Mouse (Mus musculus): ENCODE measurements at regions not wholly inside any gene's neighbourhood (a gene's known extent, or its start where the extent isn't known, plus 50 kb on each side); places are given as distances from the start of the nearest gene placed in this dataset.

DNA sequence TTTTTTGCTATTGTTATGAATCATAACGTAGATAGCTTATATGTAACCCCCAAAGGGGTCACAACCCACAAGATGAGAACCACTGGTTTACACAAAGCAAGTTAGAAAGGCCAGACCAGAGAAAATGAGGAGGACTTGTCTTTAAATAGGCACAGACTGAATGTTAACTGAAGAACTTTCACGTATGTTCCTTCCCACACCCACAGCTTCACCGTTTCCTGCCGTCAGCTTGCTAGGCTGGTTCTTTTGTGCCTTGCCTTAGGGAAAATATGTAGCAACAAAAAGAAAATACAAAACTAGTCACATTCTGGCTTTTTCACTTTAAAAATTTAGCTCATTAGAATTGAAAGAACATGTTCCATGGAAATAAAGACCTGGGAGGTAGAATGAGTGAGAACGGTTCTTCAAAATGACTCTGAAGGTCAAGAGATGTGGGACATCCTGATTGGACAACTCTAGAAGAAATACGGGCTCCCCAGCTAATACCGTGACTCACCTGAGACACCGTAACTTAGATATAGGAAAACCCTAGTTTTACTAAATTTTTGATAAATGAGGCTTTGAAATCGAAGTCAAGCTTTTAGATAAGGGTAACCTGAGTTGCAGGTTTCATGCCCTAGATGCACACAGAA, 57.2 kb upstream of the Gm47985 start:
- Histone ChIP-seq H3K27ac (ENCODE audit: low read depth, low read length) (no peak overlapping the region), H3K27me3 (replicated peaks; ENCODE audit: control insufficient read depth, insufficient read depth, low read length) (no peaks in the 10 kb centered on the region), H3K9ac (ENCODE audit: low read depth, low read length) (no peak overlapping the region), H3K4me3 (ENCODE audit: low read depth, low read length) (no peak overlapping the region), H3K4me2 (replicated peaks; ENCODE audit: low read depth) (no peak overlapping the region), H3K4me1 (replicated peaks; ENCODE audit: control insufficient read depth, insufficient read depth, low read length) (no peaks in the 10 kb centered on the region), H3K36me3 (ENCODE audit: control insufficient read depth, insufficient read depth) (no peaks in the 10 kb centered on the region), H3K9me3 (ENCODE audit: control insufficient read depth) (no peaks in the 10 kb centered on the region)
- no peak for TF ChIP-seq CTCF (IDR thresholded peaks at IDR 0.05; ENCODE audit: low read depth)
- WGBS: 90% methylated on average over 9 of the region's 9 CpGs
- no peak for ATAC-seq

DNA sequence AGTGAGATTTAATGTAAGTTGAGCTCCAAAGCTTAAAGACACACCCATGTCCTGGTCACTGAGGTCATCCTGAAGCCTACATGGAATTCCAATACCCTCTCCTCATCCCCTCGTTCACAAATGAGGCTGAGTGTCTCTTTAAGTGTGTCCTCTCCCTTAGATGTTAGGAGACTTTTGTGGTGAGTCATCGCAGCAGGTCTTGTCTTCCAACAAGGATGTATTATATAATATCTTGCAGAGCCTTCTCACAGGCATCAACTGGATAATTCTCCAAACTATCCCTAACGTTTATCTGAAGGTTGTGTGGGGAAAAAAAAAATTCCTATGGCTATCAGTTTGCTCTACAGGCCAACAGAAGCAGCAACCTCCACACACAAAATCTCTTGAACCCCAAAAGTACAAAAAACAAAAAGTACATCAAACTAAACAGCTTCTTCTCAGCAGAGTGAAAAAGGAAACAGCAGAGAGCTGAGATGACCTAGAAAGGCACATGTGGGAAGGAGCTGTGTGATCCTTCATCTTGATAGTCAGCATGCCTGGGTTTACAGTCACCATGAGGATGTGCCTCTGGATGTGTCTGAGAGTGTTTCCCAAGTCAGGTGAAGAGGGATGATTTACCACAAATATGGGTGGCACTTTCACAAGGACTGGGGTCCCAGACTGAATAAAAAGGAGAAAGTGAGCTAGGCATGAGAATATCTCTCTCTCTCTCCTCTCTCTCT, 56.4 kb upstream of the Gm47985 start:
- Histone ChIP-seq H3K27ac (ENCODE audit: low read depth, low read length) (no peak overlapping the region), H3K9me3 (ENCODE audit: control insufficient read depth) (no peaks in the 10 kb centered on the region), H3K4me2 (replicated peaks; ENCODE audit: low read depth) (no peak overlapping the region), H3K4me3 (ENCODE audit: low read depth, low read length) (no peak overlapping the region), H3K9ac (ENCODE audit: low read depth, low read length) (no peak overlapping the region), H3K36me3 (ENCODE audit: control insufficient read depth, insufficient read depth) (no peaks in the 10 kb centered on the region), H3K27me3 (replicated peaks; ENCODE audit: control insufficient read depth, insufficient read depth, low read length) (no peaks in the 10 kb centered on the region), H3K4me1 (replicated peaks; ENCODE audit: control insufficient read depth, insufficient read depth, low read length) (no peaks in the 10 kb centered on the region)
- no peak for ATAC-seq
- WGBS: 59% methylated on average over 3 of the region's 3 CpGs
- no peak for TF ChIP-seq CTCF (IDR thresholded peaks at IDR 0.05; ENCODE audit: low read depth)

DNA sequence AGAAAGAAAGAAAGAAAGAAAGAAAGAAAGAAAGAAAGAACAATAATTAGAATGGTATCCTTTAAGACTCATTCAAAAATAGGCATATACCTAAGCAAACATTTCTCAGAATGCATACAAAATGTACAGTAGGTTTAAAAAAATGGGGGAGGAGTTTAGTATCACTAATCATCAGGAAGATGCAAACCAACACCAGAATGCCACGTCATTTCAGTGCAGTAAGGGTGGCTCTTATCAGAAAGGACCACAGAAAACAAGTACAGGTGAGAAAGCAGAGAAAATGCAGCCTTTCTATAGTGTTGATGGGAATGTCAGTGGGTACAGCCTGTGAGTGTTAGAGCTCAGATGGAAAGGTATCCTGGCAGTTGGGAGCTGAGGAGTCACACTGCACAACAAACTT, 55.6 kb upstream of the Gm47985 start:
- Histone ChIP-seq H3K27ac (ENCODE audit: low read depth, low read length) (no peak overlapping the region), H3K9me3 (ENCODE audit: control insufficient read depth) (no peaks in the 10 kb centered on the region), H3K4me1 (replicated peaks; ENCODE audit: control insufficient read depth, insufficient read depth, low read length) (no peaks in the 10 kb centered on the region), H3K4me3 (ENCODE audit: low read depth, low read length) (no peak overlapping the region), H3K36me3 (ENCODE audit: control insufficient read depth, insufficient read depth) (no peaks in the 10 kb centered on the region), H3K9ac (ENCODE audit: low read depth, low read length) (no peak overlapping the region), H3K27me3 (replicated peaks; ENCODE audit: control insufficient read depth, insufficient read depth, low read length) (no peaks in the 10 kb centered on the region), H3K4me2 (replicated peaks; ENCODE audit: low read depth) (no peak overlapping the region)
- WGBS: 46% methylated on average over 1 of the region's 1 CpGs
- no peak for ATAC-seq
- no peak for TF ChIP-seq CTCF (IDR thresholded peaks at IDR 0.05; ENCODE audit: low read depth)

DNA sequence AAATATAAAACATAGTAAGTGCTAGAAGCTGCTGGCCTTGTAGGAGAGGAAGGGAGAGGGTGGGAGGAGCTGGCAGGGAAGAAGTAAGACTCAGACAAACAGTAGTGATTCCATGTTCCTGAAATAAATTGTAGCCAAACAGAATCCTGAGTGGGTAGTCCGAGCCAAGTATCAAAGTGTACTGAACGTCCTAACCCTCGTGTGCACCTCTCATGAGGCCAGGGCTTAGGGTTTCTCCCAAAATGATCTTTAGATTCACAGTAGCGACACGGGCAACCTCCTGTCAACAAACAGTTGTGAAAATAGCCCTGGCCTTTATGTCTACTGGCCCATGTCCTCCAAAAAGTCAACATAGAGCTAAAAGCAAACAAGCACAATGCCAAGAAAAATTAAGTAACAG, 54.3 kb upstream of the Gm47985 start:
- TF ChIP-seq CTCF (IDR thresholded peaks at IDR 0.05; ENCODE audit: low read depth): no peak
- no peaks in the 10 kb centered on the region for H3K4me1 ChIP-seq (replicated peaks; ENCODE audit: control insufficient read depth, insufficient read depth, low read length)
- no peak for ATAC-seq
- H3K27ac ChIP-seq (ENCODE audit: low read depth, low read length): no peak overlapping the region
- H3K9ac ChIP-seq (ENCODE audit: low read depth, low read length): no peak overlapping the region
- H3K36me3 ChIP-seq (ENCODE audit: control insufficient read depth, insufficient read depth): no peaks in the 10 kb centered on the region
- no peaks in the 10 kb centered on the region for H3K27me3 ChIP-seq (replicated peaks; ENCODE audit: control insufficient read depth, insufficient read depth, low read length)
- H3K4me2 ChIP-seq (replicated peaks; ENCODE audit: low read depth): no peak overlapping the region
- WGBS: 70% methylated on average over 5 of the region's 5 CpGs
- H3K4me3 ChIP-seq (ENCODE audit: low read depth, low read length): no peak overlapping the region
- H3K9me3 ChIP-seq (ENCODE audit: control insufficient read depth): no peaks in the 10 kb centered on the region

DNA sequence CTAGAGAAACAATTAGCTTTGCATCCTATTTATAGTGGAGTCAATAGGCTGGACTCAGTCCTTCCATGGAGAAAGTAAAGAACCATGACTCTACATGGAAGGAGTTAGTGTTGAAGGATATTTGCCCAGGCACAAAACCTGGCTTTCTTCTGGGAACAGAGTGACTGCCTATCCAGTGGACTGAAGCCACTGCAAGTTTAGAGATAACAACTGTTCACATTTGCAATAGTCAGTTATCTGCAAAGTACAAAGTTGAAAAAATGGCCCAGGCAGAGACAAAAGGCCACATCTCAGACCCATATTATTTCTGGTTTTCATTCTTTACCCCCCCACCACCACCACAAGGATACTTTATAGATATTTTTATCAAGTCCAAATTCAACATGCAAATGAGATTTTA, 53.4 kb upstream of the Gm47985 start:
- H3K27me3 ChIP-seq (replicated peaks; ENCODE audit: control insufficient read depth, insufficient read depth, low read length): no peaks in the 10 kb centered on the region
- H3K27ac ChIP-seq (ENCODE audit: low read depth, low read length): no peak overlapping the region
- H3K9me3 ChIP-seq (ENCODE audit: control insufficient read depth): no peaks in the 10 kb centered on the region
- no peaks in the 10 kb centered on the region for H3K36me3 ChIP-seq (ENCODE audit: control insufficient read depth, insufficient read depth)
- no peak for ATAC-seq
- H3K4me3 ChIP-seq (ENCODE audit: low read depth, low read length): no peak overlapping the region
- no peaks in the 10 kb centered on the region for H3K4me1 ChIP-seq (replicated peaks; ENCODE audit: control insufficient read depth, insufficient read depth, low read length)
- no peak overlapping the region for H3K9ac ChIP-seq (ENCODE audit: low read depth, low read length)
- H3K4me2 ChIP-seq (replicated peaks; ENCODE audit: low read depth): no peak overlapping the region
- TF ChIP-seq CTCF (IDR thresholded peaks at IDR 0.05; ENCODE audit: low read depth): no peak

DNA sequence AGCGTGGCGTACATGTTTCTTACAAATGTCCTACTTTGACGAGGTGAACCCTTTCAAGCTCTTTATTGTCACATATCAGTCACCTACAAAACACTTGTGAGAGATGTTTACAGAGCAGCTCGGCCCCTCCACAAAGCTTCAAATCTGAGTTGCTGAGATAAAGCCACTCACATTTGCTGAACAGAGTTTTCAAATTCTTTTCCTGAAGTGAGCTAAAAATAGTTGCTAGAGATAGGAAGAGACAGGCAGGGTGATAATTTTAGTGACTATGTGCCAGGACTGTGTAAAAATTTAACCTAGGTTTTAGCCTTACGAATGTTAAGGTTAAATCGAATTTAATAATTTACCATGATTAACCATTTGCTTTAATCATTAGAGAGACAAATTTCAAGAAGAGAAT, 52.3 kb upstream of the Gm47985 start:
- Histone ChIP-seq H3K4me2 (replicated peaks; ENCODE audit: low read depth) (no peak overlapping the region), H3K4me1 (replicated peaks; ENCODE audit: control insufficient read depth, insufficient read depth, low read length) (no peaks in the 10 kb centered on the region), H3K4me3 (ENCODE audit: low read depth, low read length) (no peak overlapping the region), H3K9ac (ENCODE audit: low read depth, low read length) (no peak overlapping the region), H3K36me3 (ENCODE audit: control insufficient read depth, insufficient read depth) (no peaks in the 10 kb centered on the region), H3K27me3 (replicated peaks; ENCODE audit: control insufficient read depth, insufficient read depth, low read length) (no peaks in the 10 kb centered on the region), H3K9me3 (ENCODE audit: control insufficient read depth) (no peaks in the 10 kb centered on the region), H3K27ac (ENCODE audit: low read depth, low read length) (no peak overlapping the region)
- no peak for TF ChIP-seq CTCF (IDR thresholded peaks at IDR 0.05; ENCODE audit: low read depth)
- WGBS: 24% methylated on average over 6 of the region's 6 CpGs
- no peak for ATAC-seq

All from intestine, postnatal 0 days (tissue).